In genomic region chr9:37368081-37368830, GRCm38 (mm10) we compare ENCODE assay signal across 13 mouse cellular contexts. TPM values are rescaled to one million over a fixed set of nuclear protein-coding genes. Genes with fewer than 3 reads are reported as not detected.
DNase-seq lines count a peak whose midpoint lies in the region; ATAC-seq and TF ChIP-seq lines count a peak whose summit lies in the region.
"Had no signal": no experiment of that assay in that cellular context is flagged by ENCODE, and none has a peak within 500 bp of the region (broad histone marks: within the 10 kb centered on the region; RNA-seq: fewer than 3 reads in every experiment).

No protein-coding gene starts in this region.

- no peaks in the 10 kb centered on the region for H3K9me3 ChIP-seq in hindbrain, embryonic 13.5 days
- no peaks in the 10 kb centered on the region for H3K9me3 ChIP-seq in hindbrain, embryonic 10.5 days
- no peaks in the 10 kb centered on the region for H3K9me3 ChIP-seq in midbrain, embryonic 11.5 days (ENCODE audit: control insufficient read depth, low read length)
- H3K9me3 ChIP-seq in midbrain, embryonic 13.5 days, result no peaks in the 10 kb centered on the region
- H3K9me3 ChIP-seq in kidney, embryonic 16.5 days (ENCODE audit: low read length), result no peaks in the 10 kb centered on the region
- H3K9me3 ChIP-seq in stomach, postnatal 0 days (ENCODE audit: control insufficient read depth, low read length), result no peaks in the 10 kb centered on the region

- no peak for ATAC-seq in hindbrain, embryonic 13.5 days (ENCODE audit: low FRiP score)
- ATAC-seq in midbrain, embryonic 11.5 days (ENCODE audit: low FRiP score), result no peak
- ATAC-seq in midbrain, embryonic 13.5 days, result no peak
- ATAC-seq in kidney, embryonic 16.5 days (ENCODE audit: low FRiP score, low TSS enrichment), result peak; percentile 35; the same call in 1 of the 2 replicates
- ATAC-seq in stomach, postnatal 0 days (ENCODE audit: low FRiP score, low TSS enrichment), result peak; percentile 45; the same call in 1 of the 2 replicates
- ATAC-seq: activated CD4-positive, CD25-positive, alpha-beta regulatory T cell, adult 4 months had no signal

- WGBS in hindbrain, embryonic 13.5 days, result 90% methylated on average over 11 of the region's 11 CpGs
- 84% methylated on average over 11 of the region's 11 CpGs for WGBS in hindbrain, embryonic 10.5 days
- 87% methylated on average over 11 of the region's 11 CpGs for WGBS in midbrain, embryonic 11.5 days
- WGBS in midbrain, embryonic 13.5 days, result 91% methylated on average over 11 of the region's 11 CpGs
- 58% methylated on average over 11 of the region's 11 CpGs for WGBS in kidney, embryonic 16.5 days
- 56% methylated on average over 11 of the region's 11 CpGs for WGBS in stomach, postnatal 0 days

- peak overlapping the region; percentile 1; the same call in 1 of the 2 replicates for H3K4me2 ChIP-seq in hindbrain, embryonic 13.5 days
- no peak overlapping the region for H3K4me2 ChIP-seq in midbrain, embryonic 11.5 days
- no peak overlapping the region for H3K4me2 ChIP-seq in midbrain, embryonic 13.5 days (replicated peaks)
- no peak overlapping the region for H3K4me2 ChIP-seq in kidney, embryonic 16.5 days (replicated peaks; ENCODE audit: low read depth, low read length)
- no peak overlapping the region for H3K4me2 ChIP-seq in stomach, postnatal 0 days (replicated peaks; ENCODE audit: low read depth)

- 0 out of 2 replicates have a peak, but pooled peaks have one; percentile 15 for TF ChIP-seq CTCF in stomach, postnatal 0 days (IDR thresholded peaks at IDR 0.05; ENCODE audit: low read depth)

- H3K27ac ChIP-seq in hindbrain, embryonic 13.5 days, result peak overlapping the region; percentile 77
- H3K27ac ChIP-seq in hindbrain, embryonic 10.5 days, result no peak overlapping the region
- no peak overlapping the region for H3K27ac ChIP-seq in midbrain, embryonic 11.5 days (ENCODE audit: low read depth, low read length)
- H3K27ac ChIP-seq in midbrain, embryonic 13.5 days, result no peak overlapping the region; the same call in 1 of the 2 replicates
- peak overlapping the region; percentile 51 for H3K27ac ChIP-seq in kidney, embryonic 16.5 days (ENCODE audit: low read length)
- no peak overlapping the region for H3K27ac ChIP-seq in stomach, postnatal 0 days (replicated peaks)

- no peak overlapping the region for H3K9ac ChIP-seq in hindbrain, embryonic 13.5 days
- H3K9ac ChIP-seq in midbrain, embryonic 11.5 days (ENCODE audit: low read length), result no peak overlapping the region
- H3K9ac ChIP-seq in midbrain, embryonic 13.5 days (replicated peaks), result no peak overlapping the region
- H3K9ac ChIP-seq in kidney, embryonic 16.5 days (replicated peaks; ENCODE audit: low read length), result no peak overlapping the region
- no peak overlapping the region for H3K9ac ChIP-seq in stomach, postnatal 0 days (ENCODE audit: low read length)

- H3K4me1 ChIP-seq in hindbrain, embryonic 13.5 days (replicated peaks), result no peaks in the 10 kb centered on the region
- peaks cover 3% of the 10 kb centered on the region; the same call in 1 of the 2 replicates for H3K4me1 ChIP-seq in hindbrain, embryonic 10.5 days (replicated peaks)
- H3K4me1 ChIP-seq in midbrain, embryonic 11.5 days (ENCODE audit: control insufficient read depth, insufficient read depth, low read length), result no peaks in the 10 kb centered on the region
- no peaks in the 10 kb centered on the region for H3K4me1 ChIP-seq in midbrain, embryonic 13.5 days (replicated peaks)
- peaks cover 2% of the 10 kb centered on the region; the same call in 1 of the 2 replicates for H3K4me1 ChIP-seq in kidney, embryonic 16.5 days (ENCODE audit: insufficient read depth, low read length)
- no peaks in the 10 kb centered on the region for H3K4me1 ChIP-seq in stomach, postnatal 0 days (replicated peaks; ENCODE audit: control insufficient read depth, insufficient read depth)

- no peak for DNase-seq in hindbrain, embryonic 10.5 days (ENCODE audit: low spot score)
- peak; percentile 57 for DNase-seq in midbrain, embryonic 11.5 days (ENCODE audit: low spot score, missing footprints)
- no peak for DNase-seq in stomach, postnatal 0 days (ENCODE audit: low spot score)
- no peak for DNase-seq in gastrocnemius, postnatal 25 days
- DNase-seq in frontal cortex, adult 2 months (ENCODE audit: extremely low spot score in 1 of 2, low spot score in 1 of 2), result no peak
- DNase-seq: right cerebral cortex, postnatal 4 days; thymus, adult 2 months had no signal

- no peak for TF ChIP-seq EP300 in stomach, postnatal 0 days (optimal IDR thresholded peaks at IDR 0.05)

- no peaks in the 10 kb centered on the region for H3K36me3 ChIP-seq in hindbrain, embryonic 13.5 days
- no peaks in the 10 kb centered on the region for H3K36me3 ChIP-seq in hindbrain, embryonic 10.5 days
- H3K36me3 ChIP-seq in midbrain, embryonic 11.5 days (ENCODE audit: control insufficient read depth, insufficient read depth, low read length), result no peaks in the 10 kb centered on the region
- H3K36me3 ChIP-seq in midbrain, embryonic 13.5 days, result no peaks in the 10 kb centered on the region
- H3K36me3 ChIP-seq in kidney, embryonic 16.5 days (ENCODE audit: insufficient read depth, low read length), result no peaks in the 10 kb centered on the region
- no peaks in the 10 kb centered on the region for H3K36me3 ChIP-seq in stomach, postnatal 0 days (ENCODE audit: control insufficient read depth, insufficient read depth, low read length)

- H3K4me3 ChIP-seq in hindbrain, embryonic 13.5 days, result 0 out of 2 replicates have a peak overlapping the region, but pooled peaks have one; percentile 8
- no peak overlapping the region for H3K4me3 ChIP-seq in hindbrain, embryonic 10.5 days
- no peak overlapping the region for H3K4me3 ChIP-seq in midbrain, embryonic 11.5 days (ENCODE audit: low read depth, low read length)
- H3K4me3 ChIP-seq in midbrain, embryonic 13.5 days (replicated peaks), result no peak overlapping the region
- no peak overlapping the region for H3K4me3 ChIP-seq in kidney, embryonic 16.5 days (ENCODE audit: low read length)
- H3K4me3 ChIP-seq in stomach, postnatal 0 days (ENCODE audit: low read depth, low read length), result no peak overlapping the region

- H3K27me3 ChIP-seq in hindbrain, embryonic 13.5 days, result no peaks in the 10 kb centered on the region
- no peaks in the 10 kb centered on the region for H3K27me3 ChIP-seq in hindbrain, embryonic 10.5 days (ENCODE audit: insufficient read depth, poor library complexity, severe bottlenecking)
- H3K27me3 ChIP-seq in midbrain, embryonic 11.5 days (ENCODE audit: control insufficient read depth, insufficient read depth, low read length), result no peaks in the 10 kb centered on the region
- no peaks in the 10 kb centered on the region for H3K27me3 ChIP-seq in midbrain, embryonic 13.5 days
- no peaks in the 10 kb centered on the region for H3K27me3 ChIP-seq in kidney, embryonic 16.5 days (ENCODE audit: insufficient read depth, low read length)
- no peaks in the 10 kb centered on the region for H3K27me3 ChIP-seq in stomach, postnatal 0 days (ENCODE audit: control insufficient read depth, insufficient read depth, low read length)

RNA-seq across cellular contexts. Expression of gene Hepacam, which starts 1.1 kb away (rescaled TPM):
- 5.4 and 7.4 TPM in 2 replicates for polyA plus RNA-seq in hindbrain, embryonic 13.5 days (2015; fragmentation: Nextera tagmentation; extraction: Ambion mirVana)
- polyA plus RNA-seq in hindbrain, embryonic 10.5 days (2016; fragmentation: Nextera tagmentation; extraction: Ambion mirVana), result 0.51 TPM in 1 of 2 replicates, not detected in the other
- polyA plus RNA-seq in midbrain, embryonic 11.5 days (2014; fragmentation: Nextera tagmentation; extraction: Ambion mirVana), result not detected in 2 replicates
- 2.2 and 2.5 TPM in 2 replicates for polyA plus RNA-seq in midbrain, embryonic 13.5 days (2015; fragmentation: Nextera tagmentation; extraction: Ambion mirVana)
- 0.05 TPM in 1 of 2 replicates, not detected in the other for polyA plus RNA-seq in kidney, embryonic 16.5 days (2015; fragmentation: Nextera tagmentation; extraction: Ambion mirVana)
- polyA plus RNA-seq in stomach, postnatal 0 days (2015; fragmentation: Nextera tagmentation; extraction: Ambion mirVana), result 0.08 and 0.10 TPM in 2 replicates
- total RNA-seq in gastrocnemius, postnatal 25 days (2021), result under 1 TPM; 0.13 to 0.33 TPM
- 79.8 and 81.4 TPM in 2 replicates for polyA plus RNA-seq in frontal cortex, adult 2 months (2012; rRNA removed)
- total RNA-seq: granulocyte monocyte progenitor cell, adult 5-6 weeks had no signal
- polyA plus RNA-seq: activated CD4-positive, CD25-positive, alpha-beta regulatory T cell, adult 4 months; neural tube, embryonic 11.5 days had no signal

RNA-seq across cellular contexts. Expression of gene Ccdc15, which starts 20.0 kb away (rescaled TPM):
- 8.0 TPM in 2 replicates for polyA plus RNA-seq in hindbrain, embryonic 13.5 days (2015; fragmentation: Nextera tagmentation; extraction: Ambion mirVana)
- 7.9 and 11.4 TPM in 2 replicates for polyA plus RNA-seq in hindbrain, embryonic 10.5 days (2016; fragmentation: Nextera tagmentation; extraction: Ambion mirVana)
- polyA plus RNA-seq in midbrain, embryonic 11.5 days (2014; fragmentation: Nextera tagmentation; extraction: Ambion mirVana), result 8.8 and 9.3 TPM in 2 replicates
- polyA plus RNA-seq in midbrain, embryonic 13.5 days (2015; fragmentation: Nextera tagmentation; extraction: Ambion mirVana), result 10.8 and 10.9 TPM in 2 replicates
- polyA plus RNA-seq in kidney, embryonic 16.5 days (2015; fragmentation: Nextera tagmentation; extraction: Ambion mirVana), result 5.2 and 8.3 TPM in 2 replicates
- 2.2 TPM in 2 replicates for polyA plus RNA-seq in stomach, postnatal 0 days (2015; fragmentation: Nextera tagmentation; extraction: Ambion mirVana)
- total RNA-seq in gastrocnemius, postnatal 25 days (2021), result 1 to 10 TPM; 1.2 to 1.3 TPM
- 1.6 and 1.8 TPM in 2 replicates for polyA plus RNA-seq in frontal cortex, adult 2 months (2012; rRNA removed)

RNA-seq across cellular contexts. Expression of gene Robo4, which starts 33.4 kb away (rescaled TPM):
- 5.7 and 6.5 TPM in 2 replicates for polyA plus RNA-seq in hindbrain, embryonic 13.5 days (2015; fragmentation: Nextera tagmentation; extraction: Ambion mirVana)
- 6.6 and 7.7 TPM in 2 replicates for polyA plus RNA-seq in hindbrain, embryonic 10.5 days (2016; fragmentation: Nextera tagmentation; extraction: Ambion mirVana)
- polyA plus RNA-seq in midbrain, embryonic 11.5 days (2014; fragmentation: Nextera tagmentation; extraction: Ambion mirVana), result 5.1 and 5.3 TPM in 2 replicates
- polyA plus RNA-seq in midbrain, embryonic 13.5 days (2015; fragmentation: Nextera tagmentation; extraction: Ambion mirVana), result 4.0 and 4.9 TPM in 2 replicates
- 20.1 and 23.8 TPM in 2 replicates for polyA plus RNA-seq in kidney, embryonic 16.5 days (2015; fragmentation: Nextera tagmentation; extraction: Ambion mirVana)
- polyA plus RNA-seq in stomach, postnatal 0 days (2015; fragmentation: Nextera tagmentation; extraction: Ambion mirVana), result 4.4 and 5.2 TPM in 2 replicates
- total RNA-seq in gastrocnemius, postnatal 25 days (2021), result 1 to 10 TPM; 7.6 to 9.7 TPM
- polyA plus RNA-seq in frontal cortex, adult 2 months (2012; rRNA removed), result 5.6 and 5.8 TPM in 2 replicates
- polyA plus RNA-seq: activated CD4-positive, CD25-positive, alpha-beta regulatory T cell, adult 4 months had no signal

Comparison
In these comparisons a context has a peak if more than half of its experiments do, and no peak if none do; other contexts are left out.
1. H3K27ac ChIP-seq: peak in hindbrain, embryonic 13.5 days (single experiment) and kidney, embryonic 16.5 days (single experiment); none in hindbrain, embryonic 10.5 days (single experiment), midbrain, embryonic 11.5 days (single experiment), midbrain, embryonic 13.5 days (single experiment) and stomach, postnatal 0 days (single experiment).
2. ATAC-seq: peak in kidney, embryonic 16.5 days (single experiment) and stomach, postnatal 0 days (single experiment); none in hindbrain, embryonic 13.5 days (single experiment), midbrain, embryonic 11.5 days (single experiment) and midbrain, embryonic 13.5 days (single experiment).